Mouse (Mus musculus) embryonic stem cell, embryonic (primary cell): ENCODE measurements at regions not wholly inside any gene's neighbourhood (a gene's known extent, or its start where the extent isn't known, plus 50 kb on each side); places are given as distances from the start of the nearest gene placed in this dataset.

Experiments
- CTCF ChIA-PET, 4 experiments: fragments of 300-600 bp in 2 of 4; fragments of 350-600 bp in 2 of 4; sonication (Branson Sonifier 250); formaldehyde crosslinking; loops; one replicate each; lab custom pipeline; 2022; ENCODE audit warnings: inconsistent platforms in 2 of 4; lab: Charles Lee
- POLR2A ChIA-PET, 4 experiments: fragments of 300-600 bp in 2 of 4; fragments of 350-600 bp in 2 of 4; sonication (Branson Sonifier 250); formaldehyde crosslinking; loops; one replicate each; lab custom pipeline; 2022; ENCODE audit warnings: antibody characterized with exemption in 4 of 4, inconsistent platforms in 1 of 4; lab: Charles Lee

DNA sequence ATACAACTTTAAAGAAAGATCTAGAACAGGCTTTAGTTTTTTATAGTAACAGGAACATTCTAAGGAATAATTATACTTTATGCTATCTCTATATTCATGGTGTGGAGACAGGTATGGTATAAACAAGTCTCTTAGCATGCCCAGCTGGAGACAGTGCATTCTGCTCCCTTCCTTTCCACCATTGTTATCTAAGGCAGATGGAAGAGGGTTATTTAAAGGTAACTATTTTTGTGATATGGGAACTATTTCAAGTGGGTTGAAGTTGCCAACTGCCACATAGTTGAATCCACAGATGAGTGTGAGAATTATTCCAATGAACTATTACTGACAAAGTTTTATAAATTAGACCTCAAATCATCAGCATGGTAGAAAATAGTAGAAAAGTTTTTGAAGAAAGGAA is 148.9 kb upstream of the Rasa1 start:
- ChIA-PET CTCF (no interaction called here), POLR2A (no interaction called here)

DNA sequence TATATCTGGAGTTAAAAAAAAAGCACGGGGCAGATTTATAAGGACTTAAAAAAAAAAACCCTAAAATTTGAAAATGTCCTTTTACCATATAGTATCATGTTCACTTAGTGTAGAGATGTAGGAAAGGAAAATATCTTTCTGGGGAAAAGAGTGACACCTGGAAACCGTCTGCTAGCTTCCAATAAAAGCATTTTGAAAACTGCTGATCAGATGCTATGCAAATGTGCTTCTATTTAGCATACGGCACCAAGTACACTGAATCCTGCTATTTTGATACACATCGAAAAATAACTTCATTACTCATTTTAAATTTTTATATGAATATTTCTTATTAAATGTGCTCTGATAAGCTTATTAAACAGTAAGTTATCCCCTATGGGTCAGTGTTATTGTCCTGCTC is 148.1 kb upstream of the Rasa1 start:
- ChIA-PET POLR2A (no interaction called here), CTCF (no interaction called here)

DNA sequence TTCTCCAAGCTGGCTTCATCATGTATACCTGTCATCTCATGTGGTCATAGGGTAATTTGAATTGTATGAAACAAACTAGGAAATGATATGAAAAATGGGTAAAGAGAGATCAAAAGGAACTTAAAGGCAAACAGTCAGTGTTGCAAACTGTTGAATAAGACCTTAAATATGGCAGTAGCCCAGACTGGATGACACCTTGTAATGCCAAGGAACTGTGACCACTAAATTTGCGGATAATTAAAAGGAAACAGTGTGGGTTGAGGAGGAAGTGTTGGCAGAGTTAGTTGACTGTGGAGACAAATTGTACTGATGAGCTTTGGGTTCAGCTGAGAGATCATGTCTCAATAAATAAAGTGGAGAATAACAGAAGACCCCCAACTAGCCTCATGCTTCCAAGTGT is 147.3 kb upstream of the Rasa1 start:
- ChIA-PET CTCF (no interaction called here), POLR2A (no interaction called here)

- ChIA-PET CTCF (no interaction called here), POLR2A (no interaction called here)
These were observed 141.9 kb upstream of the Rasa1 start for GRCm38 (mm10) chr13:85430821-85431220.

GRCm38 (mm10) chr13:85430040-85430439 is 141.1 kb upstream of the Rasa1 start:
- POLR2A ChIA-PET = no interaction called here
- CTCF ChIA-PET = no interaction called here

DNA sequence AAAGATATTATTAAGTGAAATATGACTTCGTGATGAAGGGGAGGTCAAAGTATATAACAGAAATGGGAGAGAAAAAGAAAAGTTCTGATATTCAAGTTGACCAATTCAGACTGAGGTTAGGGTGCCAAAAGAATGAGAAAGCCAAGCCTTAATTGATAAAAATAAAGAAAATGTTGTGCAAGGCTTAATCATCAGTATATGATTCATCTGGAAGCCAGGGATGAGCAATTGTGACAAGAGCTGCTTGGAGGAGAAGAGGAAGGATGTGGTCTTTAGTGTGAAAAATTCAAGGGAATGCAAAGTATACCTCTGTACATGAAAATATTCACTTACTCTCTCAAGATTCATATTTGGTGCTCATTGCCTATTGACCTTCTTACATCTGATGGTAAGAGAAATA is 129.7 kb upstream of the Rasa1 start:
- POLR2A ChIA-PET = no interaction called here
- CTCF ChIA-PET = no interaction called here

GRCm38 (mm10) chr13:85414951-85415350 is 126.0 kb upstream of the Rasa1 start:
- ChIA-PET CTCF (no interaction called here), POLR2A (no interaction called here)

DNA sequence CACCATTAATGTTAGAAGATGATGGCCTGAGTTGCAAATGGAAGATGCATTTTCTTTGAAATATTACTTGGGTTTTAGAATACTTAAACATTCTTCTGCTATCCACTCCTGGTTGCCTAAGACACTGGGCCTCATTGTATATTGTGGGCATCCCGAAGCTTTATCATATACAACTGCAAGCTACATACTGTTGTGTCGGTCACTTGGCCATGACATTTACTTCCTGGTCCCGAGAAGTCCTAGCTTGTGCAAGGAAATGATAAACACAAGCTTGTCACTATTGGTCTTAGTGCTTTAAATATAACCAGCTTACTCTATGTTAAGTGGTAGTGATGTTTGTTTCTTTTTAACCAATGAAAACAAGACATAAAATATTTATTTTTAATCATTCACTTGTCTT is 122.4 kb upstream of the Rasa1 start:
- POLR2A ChIA-PET = no interaction called here

GRCm38 (mm10) chr13:85398834-85399233 is 109.9 kb upstream of the Rasa1 start:
- POLR2A ChIA-PET = no interaction called here

More for the DNA sequence above, 122.4 kb upstream of the Rasa1 start:
- CTCF ChIA-PET = no interaction called here

GRCm38 (mm10) chr13:85376338-85376998 is 87.5 kb upstream of the Rasa1 start:
- CTCF ChIA-PET = no interaction called here

More at GRCm38 (mm10) chr13:85398834-85399233, 109.9 kb upstream of the Rasa1 start:
- CTCF ChIA-PET = no interaction called here

GRCm38 (mm10) chr13:85359621-85360020 is 70.7 kb upstream of the Rasa1 start:
- CTCF ChIA-PET = no interaction called here
- POLR2A ChIA-PET = no interaction called here

More at GRCm38 (mm10) chr13:85376338-85376998, 87.5 kb upstream of the Rasa1 start:
- POLR2A ChIA-PET = no interaction called here

DNA sequence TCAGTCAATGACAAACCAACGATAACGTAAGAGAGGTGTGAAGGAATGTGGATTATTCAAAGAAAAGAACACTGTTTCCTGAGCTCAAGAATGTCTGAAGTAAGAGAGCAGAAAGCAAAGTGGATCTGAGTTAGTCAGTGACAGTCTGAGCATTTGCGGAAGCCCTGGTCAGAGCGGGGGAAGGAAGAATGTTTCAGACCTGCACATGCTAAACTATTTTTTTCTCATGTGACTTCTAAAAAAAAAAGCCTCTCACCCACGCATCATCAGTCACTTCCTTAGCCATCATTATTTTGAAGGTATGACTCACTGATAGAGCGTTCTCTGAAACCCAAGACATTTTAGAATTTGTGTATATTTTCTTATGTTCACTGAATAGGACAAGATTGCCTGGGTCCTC is 70.2 kb upstream of the Rasa1 start:
- CTCF ChIA-PET = no interaction called here

GRCm38 (mm10) chr13:85352061-85352460 is 63.1 kb upstream of the Rasa1 start:
- POLR2A ChIA-PET = no interaction called here
- CTCF ChIA-PET = no interaction called here

More for the DNA sequence above, 70.2 kb upstream of the Rasa1 start:
- POLR2A ChIA-PET = no interaction called here
